Comparison of ENCODE assay signal across 15 mouse cellular contexts in the genomic region with DNA sequence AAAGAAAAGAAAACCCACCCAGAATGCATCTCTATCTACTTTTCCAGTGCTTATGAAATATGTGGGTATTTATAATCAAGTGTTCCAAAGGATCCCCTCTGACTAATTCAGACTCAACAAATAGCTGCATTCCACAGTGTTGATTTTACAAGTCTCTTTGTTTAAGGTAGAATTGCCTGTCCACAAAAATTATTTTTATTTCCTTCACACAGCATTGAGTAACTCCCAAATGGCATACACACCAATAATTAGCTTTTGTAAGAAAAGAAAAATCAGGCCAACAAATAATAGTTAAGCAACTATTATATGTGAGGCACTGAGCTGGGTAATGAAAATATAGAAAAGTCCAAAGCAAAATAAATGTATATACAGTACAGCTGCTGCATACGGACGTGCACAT.
"Had no signal": no experiment of that assay in that cellular context is flagged by ENCODE, and none has a peak within 500 bp of the region (broad histone marks: within the 10 kb centered on the region; RNA-seq: fewer than 3 reads in every experiment).

No protein-coding gene starts in this region.

- H3K4me3 ChIP-seq: limb, embryonic 12.5 days; limb, embryonic 15.5 days; midbrain, embryonic 12.5 days; midbrain, embryonic 15.5 days; neural tube, embryonic 13.5 days had no signal

- DNase-seq: kidney, adult 2 months; kidney, postnatal 25 days; left cerebral cortex, postnatal 4 days; liver, postnatal 0 days; lung, embryonic 14.5 days; thymus, adult 18-20 months; thymus, postnatal 36 days had no signal

- H3K27ac ChIP-seq: kidney, postnatal 0 days; limb, embryonic 12.5 days; limb, embryonic 15.5 days; liver, embryonic 14.5 days; macrophage; midbrain, embryonic 15.5 days; neural tube, embryonic 13.5 days had no signal
